Mouse (Mus musculus): Measurements from ENCODE around the gene Vps53.

GRCm38 (mm10) chr11:76125386-76125785 is 54.1 kb downstream of the Vps53 start:
- TF ChIP-seq POLR2A (IDR thresholded peaks at IDR 0.05; ENCODE audit: low read depth, low read length) (no peak), CTCF (IDR thresholded peaks at IDR 0.05; ENCODE audit: borderline replicate concordance, insufficient read depth, low read length) (no peak)
